Mouse (Mus musculus): ENCODE data around the gene Mcts1.
A peak's percentile ranks its signal among the peaks of the same experiment; 100 is the strongest.

DNA sequence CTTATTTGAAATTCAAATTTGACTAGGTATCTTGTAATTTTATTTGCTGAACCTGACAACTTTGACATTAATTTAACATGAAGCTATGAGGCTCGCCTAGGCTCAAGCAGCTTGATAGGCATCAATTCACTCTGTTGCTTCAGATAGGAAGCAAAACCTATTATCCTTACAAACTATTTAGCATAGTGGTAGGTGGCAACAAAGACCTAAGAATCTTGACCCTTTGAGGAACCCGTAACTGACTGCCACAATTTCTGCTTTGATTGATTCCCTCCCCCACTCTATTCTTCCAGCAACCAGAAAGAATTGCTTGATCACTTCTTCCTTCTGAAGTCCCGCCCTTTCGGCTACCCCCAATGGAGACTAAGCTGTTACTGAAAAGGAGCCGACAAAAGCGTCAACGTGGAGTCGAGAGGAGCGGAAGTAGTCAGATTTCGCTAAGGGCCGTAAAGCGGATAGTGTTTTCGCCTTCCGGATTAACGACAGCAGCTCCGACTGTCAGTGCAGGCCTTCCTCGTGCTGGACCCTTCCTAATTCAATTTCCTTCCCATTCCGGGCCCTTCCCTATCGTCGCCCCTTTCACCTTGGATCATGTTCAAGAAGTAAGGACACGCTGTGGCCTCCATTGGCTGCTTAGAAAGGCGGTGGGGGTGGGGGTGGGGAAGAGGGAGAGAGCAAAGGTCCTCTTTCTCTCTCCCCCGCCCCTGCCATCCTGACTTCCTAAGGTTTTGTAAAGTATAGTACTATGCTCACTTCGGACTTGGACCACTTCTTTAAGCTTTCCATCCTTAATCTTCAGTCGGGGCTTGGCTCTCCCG, at the start of gene Mcts1:
- TF ChIP-seq CTCF (IDR thresholded peaks at IDR 0.05; ENCODE audit: insufficient read depth, low read length) (no peak), POLR2A (IDR thresholded peaks at IDR 0.05; ENCODE audit: borderline replicate concordance, extremely low read depth, low read depth, low read length) (peak; percentile 70; the same call in 1 of the 2 replicates)

Data from lung, adult 2 months (tissue).